Mouse (Mus musculus) ovary, postnatal 14 days (tissue): Measurements from ENCODE around the gene Olfr1104.

Experiments used
- DNase-seq: peaks from one replicate; pipeline ENCODE4 v3.0.0; 2022; ENCODE audit warnings: low spot score

Olfr1104 gene

DNA sequence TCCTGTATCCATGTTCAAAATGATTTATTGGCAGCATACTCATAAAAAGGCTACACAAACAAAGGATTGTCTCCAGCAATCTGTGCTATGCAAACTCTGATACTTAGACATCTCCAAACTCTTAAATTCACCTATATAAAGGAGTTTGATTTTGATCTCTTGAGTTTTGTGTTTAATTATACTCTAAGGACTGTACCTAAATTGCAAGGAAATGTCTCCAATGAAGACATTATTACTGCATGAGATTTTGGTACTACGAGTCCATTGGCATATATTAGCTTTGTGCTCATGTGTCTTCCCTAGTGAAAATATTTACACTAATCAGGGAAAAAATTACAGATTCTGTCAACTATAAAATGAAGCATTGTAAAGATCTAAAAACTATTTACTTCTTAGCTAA is at the start of gene Olfr1104:
TSS of gene Olfr1104 (minus strand) at position 101 of the 400 bp plus-strand sequence.
- DNase-seq: no peak

- DNase-seq: no peak
These were observed 48.8 kb upstream of the Olfr1104 start, which contains the start of gene Olfr1107 for GRCm38 (mm10) chr2:87075717-87076116. Gene Olfr1107 (minus strand): TSS chr2:87075817.

DNA sequence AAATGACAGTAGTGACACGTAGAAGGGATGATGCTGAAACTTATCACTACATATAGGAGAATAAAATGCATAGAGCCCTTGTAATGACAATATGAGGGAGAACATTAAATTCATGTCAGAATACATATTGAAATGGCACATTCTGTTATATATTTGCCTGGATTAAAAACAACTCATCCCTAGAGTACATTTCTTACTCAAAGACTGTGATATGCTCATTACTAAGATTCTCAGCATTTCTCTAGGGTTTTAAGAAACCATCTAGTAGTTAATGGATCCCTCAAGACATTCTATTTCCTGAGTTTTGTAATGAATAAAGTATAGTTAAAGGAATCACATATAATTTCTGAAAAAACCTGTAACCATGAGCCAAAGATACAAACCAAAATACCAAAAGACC is 25.3 kb upstream of the Olfr1104 start, which contains the start of gene Olfr1106:
TSS of gene Olfr1106 (minus strand) at position 101 of the 400 bp plus-strand sequence.
- DNase-seq: no peak

DNA sequence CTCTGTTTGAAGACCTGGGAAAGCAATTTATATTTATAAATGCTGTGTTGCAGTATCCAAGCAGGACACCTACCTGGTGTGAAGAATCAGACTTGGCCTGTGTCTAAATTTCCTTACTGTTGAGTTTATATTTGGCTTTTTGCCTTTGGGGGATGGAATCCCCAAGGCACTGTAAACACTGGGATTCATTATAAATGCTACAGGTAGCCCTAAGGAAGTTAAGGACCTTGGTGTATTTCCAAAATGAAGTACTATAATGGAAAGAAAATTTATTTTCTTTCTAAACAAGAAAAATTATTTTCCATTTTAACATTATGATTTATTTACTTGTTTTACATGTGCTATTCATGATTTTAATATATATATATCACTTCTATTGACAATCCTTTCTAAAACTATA is 9.6 kb upstream of the Olfr1104 start, which contains the start of gene Olfr1105:
TSS of gene Olfr1105 (minus strand) at position 101 of the 400 bp plus-strand sequence.
- DNase-seq: no peak

GRCm38 (mm10) chr2:86998098-86998497 is 28.8 kb downstream of the Olfr1104 start, which contains the start of gene Olfr1102:
Gene Olfr1102 (plus strand): TSS chr2:86998398.
- DNase-seq: no peak

DNA sequence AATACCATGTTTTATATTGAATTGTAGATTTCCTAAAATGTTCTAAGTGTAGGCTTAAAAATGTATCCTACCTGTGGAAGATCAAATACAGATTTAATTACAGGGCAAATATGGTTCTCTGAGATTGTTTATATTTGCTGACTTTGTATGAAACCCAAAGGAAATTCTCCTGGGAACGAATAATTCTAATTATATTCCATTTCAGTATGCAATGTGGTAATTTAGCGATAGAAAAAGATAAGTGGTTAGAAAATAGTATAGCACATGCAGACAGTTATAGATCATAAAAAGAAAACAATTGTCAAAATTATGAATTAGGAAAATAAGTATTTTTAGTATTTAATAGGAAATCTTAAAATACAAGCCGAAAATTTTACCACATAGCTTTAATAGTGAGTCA is 35.8 kb downstream of the Olfr1104 start, which contains the start of gene Olfr1101:
TSS of gene Olfr1101 (minus strand) at position 101 of the 400 bp plus-strand sequence.
- no peak for DNase-seq

DNA sequence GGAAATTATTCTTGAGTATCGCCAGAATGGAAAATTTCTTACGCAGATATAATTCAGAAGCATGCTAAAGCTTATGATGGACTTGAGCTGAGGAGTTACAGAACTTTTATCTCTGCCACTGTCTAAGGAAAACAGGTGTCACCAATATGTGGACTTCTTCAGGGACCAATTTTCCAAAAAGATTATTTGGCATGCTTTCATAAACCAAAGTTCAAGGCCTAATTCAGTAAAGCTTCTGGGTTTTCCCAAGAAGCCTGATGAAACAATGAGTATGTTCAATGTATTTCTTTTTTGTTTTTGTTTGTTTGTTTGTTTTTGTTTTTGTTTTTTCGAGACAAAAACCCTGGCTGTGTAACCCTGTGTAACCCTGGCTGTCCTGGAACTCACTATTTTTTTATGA is 47.0 kb downstream of the Olfr1104 start, which contains the start of gene Olfr1100:
TSS of gene Olfr1100 (minus strand) at position 101 of the 400 bp plus-strand sequence.
- DNase-seq: no peak
